Mouse (Mus musculus): ENCODE data around the gene Otop2. TPM values are rescaled to one million over a fixed set of nuclear protein-coding genes. Genes with fewer than 3 reads are reported as not detected.

The Otop2 gene
- total and polyA plus RNA-seq, 3 experiments = not detected

DNA sequence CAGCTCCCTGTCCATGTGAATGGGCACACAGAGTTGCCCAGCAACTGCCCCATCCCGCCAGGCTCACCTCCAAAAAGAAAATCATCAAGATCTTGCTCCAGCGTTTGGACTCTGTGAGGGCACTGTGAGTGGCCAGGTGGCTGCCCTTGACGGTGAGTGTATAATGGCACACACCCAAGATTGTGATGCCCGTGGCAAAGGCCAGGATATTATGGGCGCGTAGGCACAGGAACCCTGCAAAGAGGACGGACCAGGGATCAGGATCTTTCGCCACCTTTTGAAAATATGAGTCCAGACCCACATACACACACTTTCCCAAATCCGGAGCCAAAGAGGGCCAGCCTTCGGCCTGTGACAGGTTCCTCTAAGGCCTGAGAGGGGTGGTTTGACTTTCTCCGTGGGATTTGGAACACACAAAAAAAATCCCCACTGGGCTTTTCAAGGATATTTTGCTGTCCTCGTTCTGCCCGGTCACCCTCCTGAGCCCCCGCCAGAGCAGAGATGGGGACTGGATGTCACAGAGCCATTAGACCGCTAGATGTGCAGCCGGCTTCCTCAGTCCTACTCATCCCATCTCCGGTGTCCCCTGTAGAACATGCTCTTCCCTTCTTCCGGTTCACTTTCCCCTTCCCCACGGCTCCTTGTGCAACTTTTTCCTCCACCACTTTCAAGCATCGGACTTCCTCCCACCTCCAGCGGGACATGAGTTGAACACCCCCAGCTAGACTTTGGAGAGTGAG lies 10.3 kb upstream of the Otop2 start:
- Histone ChIP-seq H3K9me3 (replicated peaks; ENCODE audit: low read length) (peaks cover 17% of the 10 kb centered on the region), H3K79me2 (replicated peaks; ENCODE audit: control insufficient read depth, extremely low read depth, insufficient read depth, poor library complexity, severe bottlenecking) (no peaks in the 10 kb centered on the region), H3K27me3 (replicated peaks) (peaks cover 80% of the 10 kb centered on the region), H3K36me3 (replicated peaks in 1 of 2; ENCODE audit: control insufficient read depth in 1 of 2, insufficient read depth in 1 of 2, low read length in 1 of 2) (no peaks in the 10 kb centered on the region), H3K4me3 (replicated peaks in 1 of 3; ENCODE audit: low read depth in 2 of 3, low read length in 2 of 3, poor library complexity in 1 of 3) (peak overlapping the region; percentile 33 to 70 (median 48)), H3K4me2 (ENCODE audit: insufficient read depth, low read depth, poor library complexity, severe bottlenecking) (peak overlapping the region; percentile 9), H3K9ac (ENCODE audit: insufficient read depth, low read depth) (peak overlapping the region; percentile 16; the same call in 1 of the 2 replicates), H3K27ac (ENCODE audit: insufficient read depth, low read depth) (no peak overlapping the region), H3K4me1 (ENCODE audit: control insufficient read depth in 1 of 2, insufficient read depth in 2 of 2) (peaks cover 7 to 9% of the 10 kb centered on the region in 2 experiments)
- dilution Hi-C loops (cut with MboI; ENCODE audit: extremely low pct_ligation_motif_present, extremely low pct_unique_long_range_greater_than_20kb, low sequenced_read_pairs) = no loop called here
- in situ Hi-C loops (cut with MboI; ENCODE audit: low pct_ligation_motif_present, low pct_unique_long_range_greater_than_20kb, low sequenced_read_pairs) = no loop called here
- 0 out of 2 replicates have a peak, but pooled peaks have one; percentile 5 for TF ChIP-seq ELF1 (IDR thresholded peaks at IDR 0.05; ENCODE audit: low read depth, low read length)
- TF ChIP-seq JUND (conservative IDR thresholded peaks at IDR 0.05; ENCODE audit: low read depth, low read length) = no peak
- no peak for DNase-seq (ENCODE audit: extremely low read depth)

DNA sequence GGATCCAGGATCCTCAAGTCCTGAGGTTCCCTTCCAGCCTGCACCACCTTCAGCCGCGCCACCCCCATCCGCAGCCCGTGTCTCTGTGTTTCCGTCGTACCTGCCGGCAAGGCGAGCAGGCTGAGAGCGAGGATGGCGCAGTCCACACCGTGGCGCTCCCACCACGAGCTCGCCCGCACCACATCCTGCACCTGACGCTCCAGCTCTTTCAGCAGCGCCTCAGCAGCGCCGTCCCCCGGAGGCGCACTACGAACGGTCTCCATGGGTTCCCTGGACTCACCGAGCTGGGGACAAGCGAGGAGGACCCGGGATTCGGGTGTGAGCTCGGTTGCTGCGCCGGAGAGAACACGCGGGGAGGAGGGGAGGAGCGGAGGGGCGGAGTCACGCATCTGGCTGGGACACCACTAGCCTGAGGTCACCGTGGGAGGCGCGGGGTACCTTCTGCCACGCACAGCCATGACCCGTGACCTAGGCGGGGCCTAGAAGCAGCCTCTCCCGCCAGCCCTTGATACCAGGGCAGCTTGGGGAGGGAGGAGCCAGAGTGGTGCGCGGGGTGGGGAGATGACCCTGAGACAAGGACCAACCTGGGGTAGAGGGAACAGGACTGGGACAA lies 9.6 kb upstream of the Otop2 start, which contains the start of gene Fads6:
Gene Fads6 (minus strand): TSS at position 450 of the 613 bp plus-strand sequence.
- Histone ChIP-seq H3K9ac (ENCODE audit: insufficient read depth, low read depth) (peak within 1 kb of the TSS; percentile 16), H3K4me2 (ENCODE audit: insufficient read depth, low read depth, poor library complexity, severe bottlenecking) (peak within 1 kb of the TSS; percentile 9), H3K27me3 (replicated peaks) (peaks cover 80% of the 10 kb centered on the region), H3K79me2 (replicated peaks; ENCODE audit: control insufficient read depth, extremely low read depth, insufficient read depth, poor library complexity, severe bottlenecking) (no peaks in the 10 kb centered on the region), H3K4me1 (ENCODE audit: control insufficient read depth in 1 of 2, insufficient read depth in 2 of 2) (peaks cover 7 to 9% of the 10 kb centered on the region in 2 experiments), H3K9me3 (replicated peaks; ENCODE audit: low read length) (peaks cover 17% of the 10 kb centered on the region), H3K27ac (ENCODE audit: insufficient read depth, low read depth) (peak within 1 kb of the TSS; percentile 7; the same call in 1 of the 2 replicates), H3K4me3 (replicated peaks in 1 of 3; ENCODE audit: low read depth in 2 of 3, low read length in 2 of 3, poor library complexity in 1 of 3) (peak within 1 kb of the TSS; percentile 33 to 70 (median 48)), H3K36me3 (replicated peaks in 1 of 2; ENCODE audit: control insufficient read depth in 1 of 2, insufficient read depth in 1 of 2, low read length in 1 of 2) (no peaks in the 10 kb centered on the region)
- dilution Hi-C loops (cut with MboI; ENCODE audit: extremely low pct_ligation_motif_present, extremely low pct_unique_long_range_greater_than_20kb, low sequenced_read_pairs) = no loop called here
- DNase-seq (ENCODE audit: extremely low read depth) = peak; percentile 29
- in situ Hi-C loops (cut with MboI; ENCODE audit: low pct_ligation_motif_present, low pct_unique_long_range_greater_than_20kb, low sequenced_read_pairs) = no loop called here
- 0 out of 2 replicates have a peak, but pooled peaks have one; percentile 10 for TF ChIP-seq KAT2A (IDR thresholded peaks at IDR 0.05; ENCODE audit: insufficient replicate concordance, low read length)
- 0 out of 2 replicates have a peak, but pooled peaks have one; percentile 16 for TF ChIP-seq ZMIZ1 (IDR thresholded peaks at IDR 0.05; ENCODE audit: low read depth, low read length)
- no peak for TF ChIP-seq TBP (conservative IDR thresholded peaks at IDR 0.05; ENCODE audit: low read depth, low read length)
- TF ChIP-seq SIN3A (IDR thresholded peaks at IDR 0.05; ENCODE audit: low read length) = peak; percentile 21; the same call in 1 of the 2 replicates
- TF ChIP-seq NELFE (IDR thresholded peaks at IDR 0.05; ENCODE audit: low read depth, low read length) = peak; percentile 77; the same call in 1 of the 2 replicates
- peak; percentile 74 for TF ChIP-seq IRF4 (IDR thresholded peaks at IDR 0.05; ENCODE audit: low read depth, low read length)
- peak; percentile 65 for TF ChIP-seq MEF2A (IDR thresholded peaks at IDR 0.05; ENCODE audit: borderline replicate concordance, low read depth, low read length)
- TF ChIP-seq MYC (IDR thresholded peaks at IDR 0.05; ENCODE audit: low read depth, low read length) = peak; percentile 49; the same call in 1 of the 2 replicates
- TF ChIP-seq POLR2AphosphoS2 (IDR thresholded peaks at IDR 0.05; ENCODE audit: low read depth, low read length) = no peak; the same call in 1 of the 2 replicates
- no peak; the same call in 1 of the 2 replicates for TF ChIP-seq UBTF (IDR thresholded peaks at IDR 0.05; ENCODE audit: low read depth, low read length)
- no peak for TF ChIP-seq ZNF384 (IDR thresholded peaks at IDR 0.05; ENCODE audit: low read depth, low read length)
- TF ChIP-seq POLR2A (IDR thresholded peaks at IDR 0.05; ENCODE audit: low read depth, low read length) = peak; percentile 71
- no peak for TF ChIP-seq CHD1 (IDR thresholded peaks at IDR 0.05; ENCODE audit: low read depth, low read length)
- peak; percentile 68; the same call in 1 of the 2 replicates for TF ChIP-seq BHLHE40 (IDR thresholded peaks at IDR 0.05; ENCODE audit: low read depth, low read length)
- no peak for TF ChIP-seq USF2 (conservative IDR thresholded peaks at IDR 0.05; ENCODE audit: low read depth, low read length)
- peak; percentile 58 for TF ChIP-seq SMC3 (IDR thresholded peaks at IDR 0.05; ENCODE audit: low read depth, low read length)
- no peak; the same call in 1 of the 2 replicates for TF ChIP-seq EP300 (IDR thresholded peaks at IDR 0.05; ENCODE audit: low read length)
- TF ChIP-seq GABPA (IDR thresholded peaks at IDR 0.05; ENCODE audit: insufficient replicate concordance, low read depth, low read length) = no peak
- TF ChIP-seq MXI1 (IDR thresholded peaks at IDR 0.05; ENCODE audit: low read depth, low read length) = peak; percentile 88
- peak; percentile 55 for TF ChIP-seq ETS1 (conservative IDR thresholded peaks at IDR 0.05; ENCODE audit: low read depth, low read length)
- TF ChIP-seq HCFC1 (IDR thresholded peaks at IDR 0.05; ENCODE audit: low read depth, low read length) = peak; percentile 51; the same call in 1 of the 2 replicates
- TF ChIP-seq CHD2 (IDR thresholded peaks at IDR 0.05; ENCODE audit: low read length) = peak; percentile 68
- TF ChIP-seq E2F4 (IDR thresholded peaks at IDR 0.05; ENCODE audit: insufficient replicate concordance, low read depth, low read length) = no peak
- TF ChIP-seq JUN (IDR thresholded peaks at IDR 0.05; ENCODE audit: insufficient read depth, low read depth, low read length) = no peak
- TF ChIP-seq JUND (conservative IDR thresholded peaks at IDR 0.05; ENCODE audit: low read depth, low read length) = no peak
- no peak for TF ChIP-seq ZKSCAN1 (IDR thresholded peaks at IDR 0.05; ENCODE audit: borderline replicate concordance, low read depth, low read length)
- TF ChIP-seq TCF12 (IDR thresholded peaks at IDR 0.05; ENCODE audit: low read depth, low read length) = peak; percentile 67; the same call in 1 of the 2 replicates
- no peak for TF ChIP-seq PAX5 (IDR thresholded peaks at IDR 0.05; ENCODE audit: low read length)

All from CH12.LX (cell line).